Mouse (Mus musculus) embryo, embryonic 9.5 days (tissue): ENCODE data around the gene Pgls.

Experiments
- DNase-seq: peaks from one replicate; pipeline ENCODE4 v3.0.0-alpha.2; 2017; ENCODE audit errors: extremely low spot score

Gene Pgls

GRCm38 (mm10) chr8:71569366-71570290 is 22.3 kb upstream of the Pgls start:
- peak; percentile 95 for DNase-seq

- DNase-seq: no peak
These were observed 21.6 kb upstream of the Pgls start for GRCm38 (mm10) chr8:71570291-71570954.

GRCm38 (mm10) chr8:71572077-71572476 is 19.9 kb upstream of the Pgls start:
- no peak for DNase-seq

- DNase-seq: no peak
These were observed 18.9 kb upstream of the Pgls start for GRCm38 (mm10) chr8:71572847-71573633.

GRCm38 (mm10) chr8:71574426-71574825 is 17.6 kb upstream of the Pgls start:
- no peak for DNase-seq

GRCm38 (mm10) chr8:71575020-71575419 is 17.0 kb upstream of the Pgls start:
- no peak for DNase-seq

- no peak for DNase-seq
These were observed 14.1 kb upstream of the Pgls start for GRCm38 (mm10) chr8:71577856-71578387.

GRCm38 (mm10) chr8:71579009-71579408 is 13.0 kb upstream of the Pgls start:
- DNase-seq: no peak

- DNase-seq: no peak
These were observed 12.5 kb upstream of the Pgls start for GRCm38 (mm10) chr8:71579476-71579875.

- no peak for DNase-seq
These were observed 11.8 kb upstream of the Pgls start for GRCm38 (mm10) chr8:71580201-71580600.

GRCm38 (mm10) chr8:71586891-71587290 is 5.1 kb upstream of the Pgls start:
- DNase-seq: peak; percentile 29

- DNase-seq: no peak
These were observed 3.2 kb upstream of the Pgls start for GRCm38 (mm10) chr8:71588762-71589161.

- no peak for DNase-seq
These were observed 959 bp upstream of the Pgls start for GRCm38 (mm10) chr8:71591017-71591416.

- DNase-seq: no peak
These were observed 596 bp downstream of the Pgls start for GRCm38 (mm10) chr8:71592374-71593170.

- no peak for DNase-seq
These were observed 1.8 kb downstream of the Pgls start for GRCm38 (mm10) chr8:71593556-71594323.

- no peak for DNase-seq
These were observed 2.3 kb downstream of the Pgls start for GRCm38 (mm10) chr8:71594324-71594722.

GRCm38 (mm10) chr8:71595862-71596261 is 3.9 kb downstream of the Pgls start:
- peak; percentile 84 for DNase-seq

GRCm38 (mm10) chr8:71596384-71596783 is 4.4 kb downstream of the Pgls start:
- no peak for DNase-seq

GRCm38 (mm10) chr8:71596798-71597197 is 4.8 kb downstream of the Pgls start:
- no peak for DNase-seq

GRCm38 (mm10) chr8:71597451-71597850 is 5.5 kb downstream of the Pgls start, which contains the start of gene Fam129c:
TSS of gene Fam129c (plus strand) at chr8:71597648.
- no peak for DNase-seq
